Mouse (Mus musculus) ES-Bruce4 (cell line): ENCODE measurements around the gene Nos1ap. TPM values are rescaled to one million over a fixed set of nuclear protein-coding genes. Genes with fewer than 3 reads are reported as not detected.

Experiments used
- H3K27ac ChIP-seq: 2 replicates; pipeline ENCODE4 v1.5.1; 2012; ENCODE audit warnings: low read length, inconsistent platforms; ENCODE audit not compliant: insufficient read depth
- H3K27me3 ChIP-seq: 2 replicates; pipeline ENCODE4 v1.6.1; 2012; ENCODE audit warnings: mild to moderate bottlenecking, low read length, inconsistent platforms; ENCODE audit not compliant: control insufficient read depth, poor library complexity, insufficient read depth, severe bottlenecking
- H3K36me3 ChIP-seq: 2 replicates; pipeline ENCODE4 v1.6.1; 2012; ENCODE audit warnings: inconsistent platforms, mild to moderate bottlenecking, low read length, moderate library complexity; ENCODE audit not compliant: control insufficient read depth, poor library complexity, insufficient read depth, severe bottlenecking
- H3K4me1 ChIP-seq: one replicate; pipeline ENCODE4 v1.8.1; 2011; ENCODE audit warnings: low read length; ENCODE audit not compliant: control insufficient read depth, insufficient read depth
- H3K4me3 ChIP-seq: 2 replicates; pipeline ENCODE4 v1.5.1; 2011; ENCODE audit warnings: low read depth, mild to moderate bottlenecking, low read length
- H3K9ac ChIP-seq: 2 replicates; pipeline ENCODE4 v1.6.1; 2012; ENCODE audit warnings: low read depth, mild to moderate bottlenecking, inconsistent platforms; ENCODE audit not compliant: poor library complexity, severe bottlenecking
- H3K9me3 ChIP-seq: replicated peaks from 2 replicates; pipeline ENCODE4 v1.6.1; 2012; ENCODE audit warnings: mild to moderate bottlenecking, low read length, inconsistent platforms; ENCODE audit not compliant: control insufficient read depth, poor library complexity, insufficient read depth, severe bottlenecking
- CTCF ChIP-seq: IDR thresholded peaks from one replicate; pipeline ENCODE4 v1.8.1; 2011; ENCODE audit warnings: low read depth, low read length
- EP300 ChIP-seq: IDR thresholded peaks from 2 replicates; pipeline ENCODE4 v1.6.1; 2011; ENCODE audit warnings: low read depth, low read length; ENCODE audit not compliant: insufficient read depth
- POLR2A ChIP-seq: IDR thresholded peaks from one replicate; pipeline ENCODE4 v1.8.1; 2011; ENCODE audit warnings: low read length; ENCODE audit not compliant: insufficient read depth
- polyA plus RNA-seq: library from polyadenylated mRNA; stranded (reverse); fragments of >200 nt; gene quantifications from 2 replicates; pipeline ENCODE4 v1.2.4, GENCODE M21; 2011; ENCODE audit warnings: low read depth; ENCODE audit not compliant: missing spikeins, insufficient read depth, insufficient read length

The Nos1ap gene
- polyA plus RNA-seq, 1 experiment, result 4.6 TPM

DNA sequence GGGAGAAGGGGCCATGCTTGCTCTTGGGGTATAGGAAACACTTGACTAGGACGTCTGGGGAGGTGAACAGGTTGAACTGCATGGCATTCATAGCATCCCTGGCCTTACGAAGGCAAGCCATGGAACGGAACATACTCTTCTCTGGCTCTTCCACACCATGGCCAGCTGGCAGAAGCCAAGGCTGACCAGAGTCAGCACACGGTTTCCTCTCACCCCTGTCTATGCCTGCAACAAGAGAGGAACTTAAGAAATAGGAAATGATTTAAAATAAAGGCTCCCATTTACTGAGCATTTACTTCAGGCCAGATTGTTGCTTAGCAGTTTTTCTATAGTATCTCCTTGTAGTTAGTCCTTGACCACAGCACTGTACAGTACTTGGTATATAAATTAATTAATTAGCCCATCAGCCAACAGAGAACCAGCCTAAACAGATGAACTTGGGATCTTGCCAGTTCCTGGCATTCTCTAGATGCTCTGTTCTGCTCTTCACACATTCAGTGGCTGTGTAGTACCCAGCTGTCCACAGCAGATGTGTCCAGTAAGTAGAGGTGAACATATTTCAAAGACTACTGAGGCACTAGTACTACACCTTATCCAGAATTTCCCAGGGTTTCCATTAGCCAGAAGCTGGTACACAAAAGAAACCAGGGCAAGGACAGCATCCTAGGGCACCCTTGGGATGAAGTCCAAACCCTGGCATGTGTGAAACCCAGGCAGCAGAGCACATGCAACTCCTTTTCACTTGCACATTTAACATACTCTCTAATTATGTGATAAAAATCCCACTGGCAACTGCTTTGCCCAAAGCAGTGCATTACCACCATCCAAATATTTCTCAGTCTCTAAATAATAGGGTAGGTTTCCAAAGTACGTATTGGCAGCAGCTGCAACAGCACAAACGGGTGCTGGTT lies 123.3 kb downstream of the Nos1ap start:
- Histone ChIP-seq H3K27me3 (no peaks in the 10 kb centered on the region), H3K9me3 (no peaks in the 10 kb centered on the region), H3K9ac (no peak overlapping the region), H3K4me3 (no peak overlapping the region), H3K36me3 (no peaks in the 10 kb centered on the region), H3K4me1 (no peaks in the 10 kb centered on the region), H3K27ac (no peak overlapping the region)
- TF ChIP-seq POLR2A, result no peak
- no peak for TF ChIP-seq EP300
- no peak for TF ChIP-seq CTCF

DNA sequence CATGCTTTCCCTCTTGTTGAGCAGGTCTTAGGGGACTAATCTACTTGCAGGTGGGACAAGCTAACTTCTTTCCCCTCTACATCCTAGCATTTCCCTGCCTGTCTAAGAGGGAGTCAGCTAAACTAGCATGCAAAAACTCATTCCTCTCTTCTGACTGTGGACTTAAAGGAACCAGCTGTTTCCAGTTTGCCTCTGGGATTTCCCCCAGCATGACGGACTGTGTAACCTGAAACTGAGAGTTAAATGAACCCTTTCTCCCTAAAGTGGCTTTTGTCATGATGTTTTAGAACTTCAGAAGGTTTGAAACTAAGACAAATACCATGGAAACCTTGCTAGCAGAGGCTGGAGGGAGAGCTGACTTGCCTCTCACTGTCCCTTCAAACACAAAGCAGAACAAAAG lies 127.5 kb downstream of the Nos1ap start:
- Histone ChIP-seq H3K27ac (no peak overlapping the region), H3K36me3 (no peaks in the 10 kb centered on the region), H3K27me3 (no peaks in the 10 kb centered on the region), H3K9ac (no peak overlapping the region), H3K4me1 (no peaks in the 10 kb centered on the region), H3K9me3 (no peaks in the 10 kb centered on the region), H3K4me3 (no peak overlapping the region)
- TF ChIP-seq CTCF, result no peak
- TF ChIP-seq EP300, result no peak
- no peak for TF ChIP-seq POLR2A

DNA sequence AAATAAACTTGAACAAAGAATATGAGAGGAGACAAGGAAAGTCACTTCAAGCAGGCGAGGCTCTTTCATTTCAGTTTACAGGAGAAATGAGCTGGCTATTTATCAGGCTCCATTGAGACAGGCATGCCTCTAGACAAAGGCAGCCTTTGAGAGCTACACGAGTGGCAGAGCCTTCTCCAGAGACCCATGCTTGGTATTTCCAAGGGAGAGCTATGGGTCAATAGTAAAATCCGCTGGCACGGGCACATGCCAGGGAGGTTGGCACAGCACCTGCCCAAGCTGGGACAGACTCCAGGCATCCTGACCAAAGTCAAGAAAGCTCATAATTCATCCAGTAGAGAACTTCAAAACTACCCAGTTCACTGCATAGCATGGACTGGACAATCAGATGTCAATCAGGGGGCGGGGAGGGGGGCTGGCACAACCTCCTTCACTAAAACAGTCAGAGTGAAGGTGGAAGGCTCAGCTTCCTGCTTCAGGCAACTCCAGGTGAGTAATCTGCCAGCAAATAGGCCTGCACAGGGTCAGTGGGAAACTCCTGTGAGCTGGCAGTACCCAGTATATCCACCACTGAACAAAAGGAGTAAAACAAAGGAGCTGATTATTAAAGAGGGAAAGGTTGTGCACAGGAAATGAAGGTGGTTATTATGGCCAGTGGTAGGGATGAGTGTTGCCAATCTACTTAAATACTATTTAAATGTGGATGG lies 129.6 kb downstream of the Nos1ap start:
- H3K36me3 ChIP-seq, result no peaks in the 10 kb centered on the region
- no peaks in the 10 kb centered on the region for H3K4me1 ChIP-seq
- no peak overlapping the region for H3K27ac ChIP-seq
- H3K9me3 ChIP-seq, result no peaks in the 10 kb centered on the region
- H3K27me3 ChIP-seq, result no peaks in the 10 kb centered on the region
- H3K4me3 ChIP-seq, result no peak overlapping the region
- TF ChIP-seq POLR2A (no peak), EP300 (no peak), CTCF (no peak)
- H3K9ac ChIP-seq, result no peak overlapping the region

DNA sequence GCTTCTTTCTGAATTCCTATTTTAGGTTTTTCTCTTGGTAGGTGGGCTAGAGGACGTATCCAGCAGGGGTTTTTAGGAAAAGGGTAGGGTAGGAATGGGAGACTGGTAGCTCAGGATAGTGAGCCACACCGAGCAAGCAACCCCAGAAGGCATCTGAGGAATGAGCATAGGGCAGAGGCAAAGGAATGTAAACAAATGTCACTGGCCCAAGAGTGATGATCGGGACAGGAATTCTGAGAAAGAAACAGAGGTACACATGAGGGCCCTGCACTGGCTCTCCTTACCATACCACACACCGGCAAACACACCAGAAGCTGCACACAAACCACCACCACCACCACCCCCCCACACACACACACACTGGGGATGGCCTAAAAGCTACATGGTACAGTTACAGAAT lies 132.0 kb downstream of the Nos1ap start:
- Histone ChIP-seq H3K9ac (no peak overlapping the region), H3K36me3 (no peaks in the 10 kb centered on the region), H3K27ac (no peak overlapping the region), H3K27me3 (no peaks in the 10 kb centered on the region), H3K4me3 (no peak overlapping the region), H3K4me1 (no peaks in the 10 kb centered on the region), H3K9me3 (no peaks in the 10 kb centered on the region)
- TF ChIP-seq EP300, result no peak
- no peak for TF ChIP-seq POLR2A
- TF ChIP-seq CTCF, result no peak

DNA sequence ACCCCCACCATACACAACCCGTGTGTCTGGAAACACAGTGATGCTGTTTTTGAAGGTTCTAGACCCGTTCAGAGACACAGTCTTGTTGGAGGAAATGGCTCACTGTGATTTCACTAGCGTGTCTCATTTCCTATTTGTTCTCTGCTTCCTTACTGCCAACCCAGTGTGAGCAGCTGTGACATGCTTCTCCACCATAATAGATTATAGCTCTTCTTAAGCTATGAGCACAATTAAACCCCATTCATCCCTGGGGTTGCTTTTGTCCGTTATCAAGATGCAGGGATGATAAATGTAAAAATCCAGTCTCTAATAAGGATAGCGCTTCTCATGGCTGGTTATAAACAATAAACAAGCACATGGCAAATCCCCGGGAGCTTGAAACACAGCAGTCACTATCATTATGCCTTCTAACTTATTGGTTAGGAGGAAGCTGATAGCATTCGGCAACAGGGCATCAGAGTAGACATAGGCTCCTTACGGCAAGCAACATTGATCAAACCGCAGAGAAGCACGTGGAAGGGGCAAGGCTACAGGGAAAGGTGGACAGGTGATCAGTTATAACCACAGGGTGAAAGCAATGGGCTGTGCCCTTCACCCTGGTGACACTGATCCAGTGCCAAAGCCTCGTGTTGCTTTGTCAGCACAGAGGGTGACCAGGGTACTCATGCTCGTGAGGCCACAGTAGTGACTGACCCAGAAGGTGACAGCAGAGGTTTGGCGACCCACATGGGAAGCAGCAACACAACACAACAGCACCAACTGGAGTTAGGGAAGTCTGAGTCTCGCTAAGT lies 133.6 kb downstream of the Nos1ap start:
- no peaks in the 10 kb centered on the region for H3K27me3 ChIP-seq
- no peak overlapping the region for H3K27ac ChIP-seq
- TF ChIP-seq EP300 (no peak), CTCF (no peak), POLR2A (no peak)
- no peaks in the 10 kb centered on the region for H3K36me3 ChIP-seq
- no peaks in the 10 kb centered on the region for H3K9me3 ChIP-seq
- H3K4me3 ChIP-seq, result no peak overlapping the region
- H3K9ac ChIP-seq, result no peak overlapping the region
- no peaks in the 10 kb centered on the region for H3K4me1 ChIP-seq
